Mouse (Mus musculus): ENCODE measurements around the gene Olfr382.
"Not testable (repeated sequence)": the region's sequence is repeated elsewhere in the genome, so short reads cannot be mapped to it uniquely, and the experiment has no call there.

Gene Olfr382

DNA sequence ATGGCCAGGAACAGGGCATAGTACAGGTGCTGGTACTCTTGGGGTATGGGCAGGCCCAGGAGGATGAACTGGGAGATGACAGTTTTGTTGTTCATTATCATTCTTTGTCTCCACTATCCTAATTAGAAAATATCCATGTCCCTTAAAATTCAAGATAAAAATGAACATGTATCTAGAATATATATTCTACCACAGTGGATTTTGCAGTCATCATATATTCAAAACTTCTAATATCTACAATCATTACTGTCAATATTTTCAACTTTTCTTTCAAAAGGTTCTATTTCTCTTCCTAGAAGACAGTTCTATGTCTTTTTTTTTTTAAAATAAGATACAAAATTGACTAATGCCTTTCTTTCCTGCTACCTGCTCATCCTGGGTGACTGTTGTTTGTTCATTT lies at the start of gene Olfr382:
Gene Olfr382, minus strand, starts transcription at position 101 of the 400 bp plus-strand sequence.
- DNase-seq, result no peak

GRCm38 (mm10) chr11:73528971-73529370 lies 12.0 kb upstream of the Olfr382 start:
- DNase-seq, result not testable (repeated sequence)

DNA sequence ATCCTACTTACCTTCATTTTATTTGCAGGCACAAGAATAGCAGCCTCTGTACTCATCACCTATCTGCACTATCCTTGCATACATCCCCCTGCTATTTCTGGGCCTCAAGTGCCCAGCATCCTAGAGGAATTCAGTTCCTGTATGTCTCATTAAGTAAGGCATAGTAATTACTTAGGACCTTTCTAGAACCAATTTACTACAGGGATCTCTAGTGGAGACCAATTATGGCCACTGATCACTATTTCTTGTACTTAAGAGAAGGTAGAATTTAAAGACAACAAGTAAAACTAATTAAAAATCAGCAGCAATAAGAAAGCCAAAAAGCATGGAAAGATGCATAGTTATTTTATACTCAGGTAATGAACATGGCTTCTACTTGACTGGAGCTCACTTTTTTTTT lies 25.5 kb downstream of the Olfr382 start, which contains the start of gene Olfr381:
Gene Olfr381, minus strand, starts transcription at position 101 of the 400 bp plus-strand sequence.
- DNase-seq, result no peak

All from thymus, postnatal 4 days (tissue).